Mouse (Mus musculus): ENCODE results near the gene Thada. TPM values are rescaled to one million over a fixed set of nuclear protein-coding genes. Genes with fewer than 3 reads are reported as not detected.
"Not testable (repeated sequence)": the region's sequence is repeated elsewhere in the genome, so short reads cannot be mapped to it uniquely, and the experiment has no call there.

The Thada gene
- total RNA-seq, 2 experiments from 2014 or later, result 12.9 to 15.2 TPM

DNA sequence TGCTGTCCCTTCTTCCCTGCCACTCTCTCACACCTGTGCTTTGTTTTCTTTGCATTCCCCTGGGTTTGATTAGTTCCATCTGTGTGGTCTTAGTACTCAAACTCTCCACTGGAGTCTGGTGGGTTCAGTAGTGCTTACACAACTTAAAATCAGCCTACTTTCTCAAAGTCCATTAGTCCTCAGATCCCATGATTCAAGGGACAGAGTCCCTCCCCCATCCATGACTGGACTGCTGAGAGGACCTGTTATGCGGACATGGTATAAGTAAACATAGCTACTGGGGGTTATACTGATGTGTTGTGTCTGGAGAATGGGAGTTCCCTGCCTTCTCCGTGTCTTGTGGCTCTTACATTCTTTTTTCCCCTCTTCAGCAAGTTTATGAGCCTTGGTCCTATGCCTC lies 237.8 kb downstream of the Thada start:
- DNase-seq (ENCODE audit: low spot score in 2 of 2), result no peak

DNA sequence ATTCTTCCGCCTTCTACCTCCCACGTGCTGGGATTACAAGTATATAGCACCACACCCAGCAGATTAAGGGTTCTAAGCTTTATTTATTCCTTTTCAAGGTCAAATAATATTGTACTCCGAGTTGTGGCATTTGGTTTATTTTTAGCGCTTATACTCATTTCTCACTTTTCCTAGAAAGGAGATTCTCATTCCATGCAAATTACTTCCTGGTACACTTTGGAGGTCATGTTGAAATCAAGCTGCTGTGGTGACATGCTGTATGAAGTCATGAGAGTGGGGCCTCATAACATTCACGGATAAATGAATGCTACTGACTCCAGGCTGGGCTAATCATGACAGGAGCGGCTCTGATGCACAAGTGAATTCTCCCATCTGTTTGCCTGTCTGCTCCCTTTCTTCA lies 239.3 kb downstream of the Thada start:
- no peak for DNase-seq (ENCODE audit: low spot score in 2 of 2)

DNA sequence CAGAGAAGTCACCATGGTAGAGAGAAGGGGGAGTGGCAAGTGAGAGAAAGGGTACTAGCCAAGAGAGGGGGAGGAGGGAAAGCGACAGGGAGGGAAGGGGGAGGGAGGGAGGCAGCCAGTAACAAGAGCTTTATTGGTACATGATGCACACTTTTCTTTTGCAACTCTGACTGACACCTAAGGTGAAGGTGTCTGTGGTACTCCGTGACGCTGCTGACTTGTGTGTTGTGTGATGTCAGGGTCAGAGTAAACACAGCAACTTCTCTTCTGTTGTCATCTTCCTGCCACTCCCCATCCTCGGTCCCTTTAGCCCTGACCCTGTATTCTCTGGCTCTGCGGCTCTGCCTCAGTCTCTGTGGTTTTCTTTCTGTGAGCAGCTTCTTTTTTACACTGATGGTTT lies 239.8 kb downstream of the Thada start:
- DNase-seq (ENCODE audit: low spot score in 2 of 2), result no peak

DNA sequence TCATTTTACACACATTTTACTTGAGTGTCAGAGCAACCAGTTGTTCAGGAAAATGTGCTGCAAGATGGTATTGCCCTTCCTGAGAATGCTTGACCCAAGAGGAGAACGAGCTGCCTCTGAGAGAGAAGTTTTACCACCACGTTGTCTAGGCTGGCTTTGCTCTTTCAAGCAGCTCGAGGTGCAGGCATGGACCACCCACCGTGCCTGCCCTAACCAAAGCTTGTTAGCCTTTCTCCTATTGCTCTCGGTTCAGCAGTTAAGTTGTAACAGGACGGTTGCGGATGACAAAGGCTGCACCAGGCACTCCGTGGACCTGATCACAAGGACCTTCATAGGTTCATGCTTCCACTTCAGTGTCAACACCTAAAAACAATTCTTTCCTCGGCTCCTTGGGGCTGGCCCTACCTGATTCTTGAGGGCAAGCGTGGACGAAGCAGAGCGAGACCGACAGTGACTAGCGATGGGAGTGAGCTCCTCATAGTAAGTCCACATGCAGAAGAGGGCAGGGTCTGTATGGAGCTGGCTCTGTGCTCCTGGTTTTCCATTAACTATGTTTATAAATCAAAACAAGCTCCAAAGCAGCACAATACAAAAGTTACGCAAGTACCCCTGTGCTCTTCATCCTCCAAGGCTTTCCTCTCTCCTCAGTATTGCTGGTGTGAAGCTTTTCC lies 241.7 kb downstream of the Thada start:
- no peak for DNase-seq (ENCODE audit: low spot score in 2 of 2)

DNA sequence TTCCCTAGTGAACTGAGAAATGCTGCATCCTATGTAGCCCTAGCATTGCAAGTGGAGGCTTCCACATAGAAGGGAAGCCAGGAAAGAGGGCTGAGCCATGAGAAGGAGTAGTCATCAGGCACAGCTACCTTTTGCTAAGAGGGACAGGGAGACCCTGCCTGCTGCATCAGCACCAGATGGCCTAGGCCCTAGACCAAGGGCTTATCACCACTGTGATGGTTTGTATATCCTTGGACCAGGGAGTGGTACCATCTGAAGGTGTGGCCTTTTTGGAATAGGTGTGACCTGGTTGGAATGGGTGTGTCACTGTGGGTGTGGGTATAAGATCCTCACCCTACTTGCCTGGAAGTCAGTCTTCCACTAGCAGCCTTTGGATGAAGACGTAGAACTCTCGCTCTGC lies 247.2 kb downstream of the Thada start:
- not testable (repeated sequence) for DNase-seq (ENCODE audit: low spot score in 2 of 2)

DNA sequence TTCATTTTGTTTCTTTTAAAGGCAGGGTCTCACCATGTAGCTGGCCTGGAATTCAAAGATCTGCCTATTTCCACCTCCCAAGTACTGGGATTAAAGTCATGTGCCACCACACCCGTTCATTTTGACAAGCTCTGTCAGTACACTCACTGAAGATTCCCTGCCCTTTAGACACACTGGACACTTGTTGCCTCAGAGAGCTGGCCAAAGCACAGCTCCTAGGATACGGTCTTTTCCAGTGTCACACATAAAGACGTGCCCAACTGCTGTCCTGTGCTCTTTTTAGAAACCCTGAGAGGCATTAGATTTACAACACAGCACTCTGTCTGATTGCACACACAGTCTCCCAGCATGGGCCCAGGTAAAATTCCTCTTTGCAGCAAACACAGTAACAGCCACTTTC lies 248.3 kb downstream of the Thada start:
- no peak for DNase-seq (ENCODE audit: low spot score in 2 of 2)

DNA sequence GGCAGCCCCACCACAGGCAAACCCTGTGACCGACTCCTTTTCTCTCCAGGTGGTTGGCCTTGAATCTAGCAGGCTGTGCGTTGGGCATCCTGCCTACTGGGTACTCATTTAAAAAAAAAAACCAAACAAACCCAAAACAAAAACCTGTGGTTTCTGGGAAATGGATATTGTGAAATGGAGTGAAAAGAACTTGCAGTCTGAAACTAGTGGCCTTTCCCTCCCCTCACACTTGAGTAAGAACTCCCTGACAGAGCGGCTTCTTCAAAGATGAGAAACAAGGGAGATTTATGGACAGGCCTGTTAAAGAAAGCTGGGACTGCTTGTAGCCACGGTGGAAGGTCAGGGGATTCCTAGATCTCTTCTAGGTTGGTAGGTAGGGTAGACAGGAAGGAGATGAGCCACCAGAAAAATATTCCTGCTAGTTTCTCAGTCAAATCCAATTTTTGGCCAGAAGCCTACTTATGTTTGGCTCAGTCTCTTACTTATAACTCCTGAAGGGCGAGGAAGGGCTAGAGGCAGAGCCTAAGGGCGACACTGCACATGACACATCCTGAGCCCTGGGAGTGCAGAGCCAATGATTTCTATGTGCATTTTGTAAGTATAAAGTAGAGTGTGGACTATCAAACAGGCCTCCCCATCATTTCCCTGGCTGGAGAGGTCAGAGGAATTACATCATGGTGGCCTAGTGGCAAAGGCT lies 250.6 kb downstream of the Thada start:
- DNase-seq (ENCODE audit: low spot score in 2 of 2), result no peak

DNA sequence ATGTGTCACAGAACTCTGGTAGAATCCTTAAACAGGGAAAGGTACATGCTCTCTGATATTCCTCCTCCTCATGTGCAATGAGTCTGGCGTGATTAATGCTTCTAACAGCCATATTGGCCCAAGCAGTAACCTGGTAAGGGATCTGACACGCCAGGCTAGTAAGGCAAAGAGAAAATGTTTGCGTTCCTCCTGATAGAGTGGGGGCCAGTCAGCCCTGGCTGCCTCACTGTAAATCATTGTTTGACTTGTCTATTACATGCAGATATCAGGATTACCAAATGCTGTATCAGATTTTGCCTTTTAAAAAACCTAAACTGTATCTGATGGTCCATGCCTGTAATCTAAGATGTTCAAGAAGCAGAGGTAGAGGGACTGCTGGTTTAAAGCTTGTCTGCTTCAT lies 252.5 kb downstream of the Thada start:
- DNase-seq (ENCODE audit: low spot score in 2 of 2), result no peak

DNA sequence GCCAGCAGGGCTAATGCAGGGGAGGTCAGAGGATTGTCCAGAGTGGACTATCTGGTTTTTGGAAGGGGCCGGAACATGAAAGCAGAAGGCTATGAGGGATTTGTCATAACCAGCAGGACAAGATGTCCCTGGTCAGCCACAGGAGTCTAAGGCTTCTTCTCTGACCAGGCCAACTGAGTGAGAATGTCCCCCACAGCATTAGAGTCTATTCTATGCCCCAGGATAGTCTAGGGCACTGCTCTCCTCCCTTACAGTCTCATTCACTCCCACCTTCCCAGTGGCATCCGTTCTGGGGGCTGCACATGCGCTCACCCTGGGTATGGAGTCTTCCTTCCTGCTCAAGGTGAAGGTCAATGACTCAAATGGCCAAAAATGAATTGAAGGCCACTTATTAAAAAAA lies 258.4 kb downstream of the Thada start:
- DNase-seq (ENCODE audit: low spot score in 2 of 2), result no peak

DNA sequence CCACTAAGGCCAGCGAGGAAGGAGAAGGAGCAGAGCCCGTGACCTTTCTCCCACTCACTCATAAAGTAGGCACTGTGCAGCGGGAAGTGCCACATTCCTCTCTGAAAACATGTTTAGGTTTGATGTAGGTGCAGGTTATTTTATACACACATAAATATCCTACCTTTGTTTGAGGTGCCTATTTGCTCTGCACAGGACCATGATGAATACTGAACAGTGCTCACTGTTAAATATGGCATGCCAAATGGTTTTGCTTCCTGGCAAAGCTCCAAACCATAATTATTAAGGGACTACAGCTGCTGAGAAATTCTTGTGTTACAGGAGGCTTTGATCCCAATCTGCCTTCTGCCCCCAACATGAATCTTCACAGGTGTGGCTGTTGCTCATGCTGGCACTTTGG lies 259.8 kb downstream of the Thada start:
- DNase-seq (ENCODE audit: low spot score in 2 of 2), result no peak

DNA sequence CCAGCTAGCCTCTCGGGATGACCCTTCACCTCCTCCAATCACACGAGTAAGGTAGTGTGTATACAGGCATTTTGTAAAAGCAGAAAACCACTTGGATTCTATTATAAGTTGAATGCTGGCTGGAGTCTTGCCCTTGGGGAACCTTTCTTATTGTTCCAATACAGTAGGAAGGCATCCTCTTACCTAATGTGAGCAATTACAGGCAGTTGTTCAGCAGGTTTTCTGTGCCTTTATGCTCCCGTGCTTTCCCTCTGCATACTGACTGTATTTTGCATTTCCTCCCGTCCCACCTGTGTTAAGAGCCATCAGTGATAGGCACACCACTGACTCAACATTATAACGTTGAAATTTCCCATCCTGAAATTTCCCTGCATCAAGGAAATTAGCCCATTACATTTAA lies 261.0 kb downstream of the Thada start:
- DNase-seq (ENCODE audit: low spot score in 2 of 2), result no peak

DNA sequence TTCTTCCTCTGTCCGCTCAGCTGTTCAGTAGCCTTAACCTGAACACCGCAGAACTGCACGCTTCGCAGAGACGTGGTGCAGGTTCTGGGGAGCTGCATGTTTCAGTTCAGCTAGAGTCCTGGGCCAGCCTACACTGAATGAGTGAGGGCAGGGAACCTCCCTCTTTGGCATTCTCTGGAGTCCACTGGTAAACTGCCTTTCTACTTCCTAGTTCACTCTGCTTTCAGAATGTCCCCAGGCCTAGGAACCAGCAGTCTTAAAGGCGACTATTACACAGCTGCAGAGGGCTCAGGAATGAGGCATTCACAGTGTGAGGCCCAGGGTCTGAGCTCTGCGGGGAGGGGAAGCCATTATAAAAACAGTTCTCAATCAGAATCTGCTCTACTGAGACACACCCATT lies 262.7 kb downstream of the Thada start:
- no peak for DNase-seq (ENCODE audit: low spot score in 2 of 2)

DNA sequence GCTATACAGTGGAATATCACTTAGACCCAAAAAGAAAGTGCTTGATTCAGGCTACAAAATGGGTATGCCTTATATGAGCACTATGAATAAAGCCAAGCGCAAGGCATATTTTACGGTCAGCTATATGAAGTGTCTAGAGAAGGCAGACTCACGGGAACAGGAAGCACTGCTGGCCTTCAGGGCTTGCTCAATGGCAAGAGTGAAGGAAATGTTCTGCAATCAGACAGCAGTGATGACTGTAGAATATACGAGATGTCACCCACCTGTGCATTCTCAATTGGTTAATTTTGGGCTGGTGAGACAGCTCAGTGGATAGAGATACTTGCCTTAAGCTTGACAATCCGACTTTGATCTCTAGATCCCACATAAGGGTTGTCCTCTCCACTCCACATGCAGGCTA lies 264.8 kb downstream of the Thada start:
- no peak for DNase-seq (ENCODE audit: low spot score in 2 of 2)

DNA sequence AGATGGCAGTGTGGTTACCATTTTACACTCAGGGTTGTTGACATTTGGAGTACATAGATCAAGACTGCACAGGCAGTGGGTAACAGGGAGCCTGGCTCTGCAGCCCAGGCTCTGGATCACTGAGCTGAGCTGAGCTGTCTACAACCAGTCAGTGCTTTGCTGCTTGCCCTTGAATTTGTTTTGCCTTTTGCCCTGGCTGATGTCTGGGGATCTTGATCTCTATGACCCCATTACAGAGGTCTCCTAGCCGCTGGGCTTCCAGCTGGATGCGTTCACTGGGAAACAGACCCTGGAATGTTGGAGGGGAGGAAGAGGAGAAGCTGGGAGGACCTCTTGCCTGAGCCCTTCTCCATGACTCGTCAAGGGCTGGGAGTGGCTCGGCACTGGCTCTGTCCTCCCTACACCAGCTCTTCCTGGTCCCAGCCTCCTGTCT lies 268.1 kb downstream of the Thada start:
- DNase-seq (ENCODE audit: low spot score in 2 of 2), result no peak

DNA sequence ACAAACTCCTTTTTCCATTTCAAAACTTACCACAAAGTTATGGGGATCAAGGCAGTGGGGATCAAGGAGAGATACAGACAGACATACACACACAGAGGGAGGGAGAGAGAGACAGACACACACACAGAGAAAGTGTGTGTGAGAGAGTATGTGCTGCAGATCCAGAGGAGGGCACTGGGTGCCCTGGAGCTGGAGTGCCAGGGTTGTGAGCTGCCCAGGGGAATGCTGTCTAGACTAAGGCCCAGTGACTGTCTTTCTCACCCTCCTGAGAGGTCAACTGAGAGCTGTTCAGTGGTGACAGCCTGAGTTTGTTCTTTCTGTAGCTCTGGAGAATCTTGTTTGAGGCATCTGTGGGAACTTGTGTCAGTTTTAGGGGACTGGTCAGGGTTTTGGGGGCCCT lies 269.7 kb downstream of the Thada start:
- no peak for DNase-seq (ENCODE audit: low spot score in 2 of 2)

DNA sequence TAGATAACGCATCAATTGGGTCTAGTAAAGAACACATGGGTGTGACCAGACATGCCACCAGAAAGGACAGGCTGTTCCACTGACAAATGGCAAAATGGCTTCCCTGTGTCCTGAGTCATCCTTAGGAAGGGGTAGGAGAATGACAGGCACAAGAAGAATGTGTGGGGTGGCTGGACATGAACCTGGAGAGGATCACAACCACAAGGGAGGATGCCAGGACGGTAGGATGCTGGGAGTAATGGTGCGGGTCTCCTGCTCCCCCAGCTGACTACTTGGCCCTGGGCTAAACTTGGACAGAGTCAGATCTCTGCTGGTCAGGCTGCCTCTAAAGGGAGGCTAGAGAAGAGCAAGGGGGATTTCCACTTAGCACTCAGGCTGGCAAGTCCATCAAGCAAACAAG lies 270.2 kb downstream of the Thada start:
- no peak for DNase-seq (ENCODE audit: low spot score in 2 of 2)

DNA sequence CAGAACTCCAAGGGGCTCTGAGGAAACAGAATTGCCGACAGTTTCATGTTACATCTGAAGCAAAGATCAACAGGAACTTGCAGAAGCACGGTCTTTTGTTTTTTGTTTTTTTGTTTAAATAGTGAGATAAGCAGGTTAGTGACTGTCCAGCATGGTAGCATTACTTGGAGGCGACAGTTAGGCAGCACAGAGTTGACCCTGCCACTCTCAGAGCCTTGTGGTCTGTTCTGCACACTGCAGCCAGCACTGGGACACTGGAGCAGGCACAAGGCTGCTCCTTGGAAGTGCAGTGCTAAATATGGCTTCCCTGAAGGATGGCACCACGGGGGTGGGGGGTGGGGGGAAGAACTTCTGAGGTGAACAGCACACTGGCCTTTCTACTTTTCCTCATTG lies 271.0 kb downstream of the Thada start:
- no peak for DNase-seq (ENCODE audit: low spot score in 2 of 2)

DNA sequence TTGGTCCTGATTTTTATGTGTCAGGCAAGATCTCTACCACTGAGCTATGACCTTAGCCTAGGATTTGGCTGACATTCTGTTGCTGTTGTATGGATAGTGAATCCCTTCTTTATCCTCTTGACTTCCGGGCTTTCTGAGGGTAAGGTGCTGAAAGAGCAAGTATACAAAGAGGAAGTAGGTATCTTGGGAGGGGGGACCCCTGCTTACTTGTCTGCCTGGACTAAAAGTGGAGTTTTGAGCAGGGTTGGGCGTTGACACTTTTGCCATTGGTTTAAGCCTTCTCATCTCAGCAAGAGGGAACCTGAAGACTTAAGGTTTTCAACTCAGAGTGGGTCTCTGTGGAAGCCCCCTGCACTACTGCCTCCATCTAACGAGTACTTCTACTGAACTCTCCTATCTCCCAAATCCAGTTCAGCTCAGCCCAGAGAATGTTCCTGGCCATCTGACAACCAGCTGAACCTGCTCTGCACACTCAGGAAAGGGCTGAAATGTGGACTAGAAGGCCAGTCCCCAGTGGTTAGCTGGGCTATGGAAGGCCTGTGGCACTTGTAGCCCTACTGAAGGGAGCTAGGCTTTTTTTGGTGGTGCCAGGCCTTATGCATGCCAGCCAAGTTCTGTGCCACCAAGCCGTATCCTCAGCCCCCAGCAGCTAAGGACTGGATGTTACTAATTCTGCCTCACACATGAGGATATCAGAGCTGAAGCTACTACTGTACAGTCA lies 271.6 kb downstream of the Thada start:
- no peak for DNase-seq (ENCODE audit: low spot score in 2 of 2)

DNA sequence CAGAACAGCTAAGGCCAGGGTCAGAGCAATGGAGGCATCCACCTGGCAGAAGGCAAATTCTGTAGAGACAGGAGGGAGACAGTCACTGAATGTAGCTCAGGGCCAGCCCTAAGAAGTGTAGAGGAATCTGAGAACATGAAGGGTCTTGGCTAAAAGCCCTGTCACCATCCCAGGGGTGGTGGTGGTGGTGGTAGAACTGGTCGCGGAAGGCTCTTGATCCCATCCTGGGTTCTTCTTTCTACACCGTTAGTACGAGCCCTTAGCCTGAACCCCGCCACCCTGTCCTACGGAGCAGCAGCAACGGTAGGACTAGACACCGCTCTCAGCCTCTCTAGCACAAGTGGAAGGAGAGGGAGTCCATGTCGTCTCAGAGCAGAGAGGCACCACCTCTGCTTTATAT lies 272.6 kb downstream of the Thada start:
- DNase-seq (ENCODE audit: low spot score in 2 of 2), result no peak

DNA sequence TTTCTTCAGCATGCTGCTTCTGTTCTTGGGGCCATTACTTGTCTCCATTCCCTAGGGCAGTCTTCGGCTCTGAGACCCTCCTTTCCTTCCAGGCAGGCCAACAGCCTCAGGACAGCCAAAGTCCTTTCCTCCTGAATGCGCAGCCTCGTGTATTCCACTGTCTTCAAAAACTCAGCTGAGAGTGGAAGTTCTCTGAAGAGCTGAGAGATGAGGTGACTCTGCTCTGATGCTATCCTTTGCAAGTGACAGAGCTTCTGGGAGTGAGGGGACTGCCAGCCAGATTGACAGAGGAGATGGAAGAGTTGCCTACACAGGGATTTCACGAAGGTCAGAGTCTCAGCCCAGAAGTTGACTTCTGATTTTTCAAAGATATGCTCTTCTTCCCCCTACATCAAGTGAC lies 274.1 kb downstream of the Thada start:
- no peak for DNase-seq (ENCODE audit: low spot score in 2 of 2)

DNA sequence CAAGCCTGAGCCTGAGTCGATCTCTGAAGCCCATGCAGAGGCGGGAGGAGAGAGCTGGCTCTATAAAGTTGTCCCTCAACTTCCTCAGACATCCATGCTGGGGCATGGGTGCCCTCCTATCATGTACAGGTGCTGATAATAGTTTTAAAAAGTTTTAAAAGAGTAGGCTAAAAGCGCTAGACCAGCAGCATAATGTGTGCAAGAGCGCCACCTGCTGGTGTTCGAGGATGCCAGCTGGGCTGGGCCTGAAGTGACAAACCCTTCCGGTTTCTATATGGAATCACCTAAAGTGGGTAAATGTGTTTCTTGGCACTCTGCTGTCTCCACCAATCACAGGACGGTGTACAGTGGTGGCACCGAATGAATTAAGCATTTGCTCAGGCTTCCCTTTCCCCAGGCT lies 275.1 kb downstream of the Thada start:
- peak; percentile 52 to 87 for DNase-seq (ENCODE audit: low spot score in 2 of 2)

DNA sequence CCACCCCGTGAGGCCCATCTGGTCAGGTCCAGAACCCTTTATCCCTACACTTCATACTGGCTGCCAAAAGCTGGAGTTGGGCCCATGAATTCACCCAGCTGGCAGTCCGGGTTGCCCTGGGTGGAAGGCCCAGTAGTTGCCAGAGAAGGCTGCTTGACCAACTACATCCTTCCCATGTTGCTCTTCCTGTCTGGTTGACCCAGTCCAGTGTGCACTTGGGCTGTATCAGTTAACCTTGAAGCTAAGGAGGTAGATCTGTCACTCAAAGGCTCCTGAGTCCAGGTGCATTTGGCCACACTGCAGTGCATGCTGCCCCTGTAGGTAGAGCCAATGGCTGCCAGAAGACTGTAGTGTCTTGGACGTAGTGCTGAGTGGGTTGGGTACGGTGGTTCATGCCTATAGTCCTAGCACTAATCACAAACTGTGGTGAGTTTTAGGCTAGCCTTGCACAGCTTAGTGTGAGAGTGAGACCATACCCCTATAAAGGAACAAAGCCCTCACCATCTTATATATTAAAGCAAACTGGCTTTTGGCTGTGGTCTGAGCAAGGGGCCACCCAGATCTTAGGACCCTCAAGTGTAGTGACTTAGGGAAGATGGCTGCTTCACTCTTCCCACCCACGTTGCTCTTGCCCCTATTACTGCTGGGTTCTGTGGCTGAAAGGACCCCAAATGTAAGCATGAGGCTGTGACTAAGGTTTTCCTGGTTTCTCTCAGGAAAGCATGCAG lies 276.7 kb downstream of the Thada start:
- no peak for DNase-seq (ENCODE audit: low spot score in 2 of 2)

Measured in layer of hippocampus, adult 18-20 months (tissue).